Mouse (Mus musculus) G1E (cell line): ENCODE results near the gene Vsig2.

Experiments used
- CTCF ChIP-seq: IDR thresholded peaks from 2 replicates; pipeline ENCODE4 v1.5.1; 2012; ENCODE audit warnings: low read depth, low read length, inconsistent platforms, mixed read lengths
- POLR2AphosphoS5 ChIP-seq: IDR thresholded peaks from 2 replicates; pipeline ENCODE4 v1.6.1; 2012; ENCODE audit warnings: low read depth, low read length, inconsistent platforms; ENCODE audit not compliant: insufficient replicate concordance

- TF ChIP-seq CTCF (no peak), POLR2AphosphoS5 (no peak; the same call in 1 of the 2 replicates)
Observed at GRCm38 (mm10) chr9:37541851-37542642, 3.0 kb downstream of the Vsig2 start.
